Mouse (Mus musculus) MEL (cell line): ENCODE results near the gene Prl2c3.
"Not testable (repeated sequence)": the region's sequence is repeated elsewhere in the genome, so short reads cannot be mapped to it uniquely, and the experiment has no call there.

Experiments
- CTCF ChIP-seq, 3 experiments: IDR thresholded peaks in 2 of 3; conservative IDR thresholded peaks in 1 of 3; 2 replicates each; pipeline ENCODE4 v1.5.1; 2011 to 2012; ENCODE audit warnings: low read length in 3 of 3, low read depth in 2 of 3, mild to moderate bottlenecking in 2 of 3, improper control_type of control experiment in 1 of 3, inconsistent platforms in 1 of 3, mixed read lengths in 1 of 3, moderate library complexity in 1 of 3; ENCODE audit not compliant: control insufficient read depth in 1 of 3, insufficient read depth in 1 of 3, poor library complexity in 1 of 3, severe bottlenecking in 1 of 3
- EP300 ChIP-seq, 2 experiments: IDR thresholded peaks; 2 replicates each; pipeline ENCODE4 v1.6.1; 2011; ENCODE audit warnings: improper control_type of control experiment in 2 of 2, low read length in 2 of 2, low read depth in 1 of 2, mild to moderate bottlenecking in 1 of 2
- ETS1 ChIP-seq: IDR thresholded peaks from 2 replicates; pipeline ENCODE4 v1.6.1; 2012; ENCODE audit warnings: low read depth, mild to moderate bottlenecking, inconsistent platforms, low read length, improper control_type of control experiment, moderate library complexity
- USF2 ChIP-seq, 2 experiments: IDR thresholded peaks; 2 replicates each; pipeline ENCODE4 v1.6.1; 2011 to 2012; ENCODE audit warnings: improper control_type of control experiment in 2 of 2, low read length in 2 of 2, borderline replicate concordance in 1 of 2, inconsistent platforms in 1 of 2, low read depth in 1 of 2, mild to moderate bottlenecking in 1 of 2; ENCODE audit not compliant: insufficient read depth in 1 of 2

- not testable (repeated sequence) for TF ChIP-seq ETS1; CTCF (IDR thresholded peaks at IDR 0.05 in 2 of 3, conservative IDR thresholded peaks at IDR 0.05 in 1 of 3; ENCODE audit: control insufficient read depth in 1 of 3, insufficient read depth in 1 of 3, low read depth in 2 of 3, low read length in 3 of 3, poor library complexity in 1 of 3, severe bottlenecking in 1 of 3); EP300 (IDR thresholded peaks at IDR 0.05; ENCODE audit: low read depth in 1 of 2, low read length in 2 of 2); USF2 (IDR thresholded peaks at IDR 0.05; ENCODE audit: borderline replicate concordance in 1 of 2, insufficient read depth in 1 of 2, low read depth in 1 of 2, low read length in 2 of 2)
Measured at GRCm38 (mm10) chr13:12769442-12770091, 30.3 kb downstream of the Prl2c3 start.
